ENCODE assay signal across 14 mouse cellular contexts in the genomic region with DNA sequence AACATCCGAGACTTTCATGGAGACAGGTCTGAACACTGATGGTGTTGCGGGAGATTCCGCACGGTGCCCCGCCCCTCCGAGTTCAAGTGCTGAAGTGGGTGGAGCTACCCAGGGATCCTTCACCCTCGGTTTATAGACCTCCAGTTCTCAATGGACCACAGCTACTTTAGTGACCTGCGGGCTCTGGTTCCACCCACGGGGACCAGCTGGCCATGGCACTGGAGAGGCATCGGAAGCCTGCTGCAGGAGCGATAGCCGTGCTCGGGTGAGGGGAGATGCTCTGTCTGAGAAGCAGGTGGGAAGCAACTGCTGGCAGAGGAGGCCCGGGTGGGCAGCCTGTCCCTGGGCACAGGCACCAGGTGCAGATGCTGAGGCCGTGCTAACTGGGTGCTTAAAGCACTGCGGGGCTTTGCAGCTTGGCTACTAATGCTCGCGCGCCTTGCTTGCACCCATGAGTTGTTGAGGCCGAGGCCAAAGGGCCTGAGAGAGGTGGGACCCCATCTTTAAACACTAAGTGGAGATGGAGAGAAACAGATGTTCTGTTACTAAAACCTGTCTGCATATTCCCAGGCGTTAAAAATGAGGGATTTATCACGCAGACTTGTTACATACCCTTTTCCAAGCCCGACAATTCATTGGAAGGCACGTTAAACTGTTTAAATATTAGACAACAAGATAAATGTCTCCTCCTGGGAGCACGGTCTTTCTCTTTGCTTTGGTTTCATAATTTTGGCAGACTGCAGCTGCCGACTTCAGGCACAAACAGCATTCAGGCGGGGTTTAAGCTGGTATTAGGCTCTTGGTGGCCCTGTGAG. TPM values are rescaled to one million over a fixed set of nuclear protein-coding genes. Genes with fewer than 3 reads are reported as not detected.
DNase-seq lines count a peak whose midpoint lies in the region; ATAC-seq lines count a peak whose summit lies in the region.
"Had no signal": no experiment of that assay in that cellular context is flagged by ENCODE, and none has a peak within 500 bp of the region (broad histone marks: within the 10 kb centered on the region; RNA-seq: fewer than 3 reads in every experiment).

No protein-coding gene starts in this region.

- WGBS in lung, embryonic 16.5 days, result 25% methylated on average over 27 of the region's 27 CpGs
- 70% methylated on average over 27 of the region's 27 CpGs for WGBS in midbrain, embryonic 13.5 days

- peaks cover 12% of the 10 kb centered on the region; the same call in 1 of the 2 replicates for H3K4me1 ChIP-seq in lung, embryonic 16.5 days (replicated peaks; ENCODE audit: control insufficient read depth, insufficient read depth, low read length)
- 0 out of 2 replicates have a peak, but pooled peaks cover 8% of the 10 kb centered on the region for H3K4me1 ChIP-seq in midbrain, embryonic 13.5 days (replicated peaks)

- H3K27ac ChIP-seq in lung, embryonic 16.5 days (ENCODE audit: low read length), result no peak overlapping the region
- H3K27ac ChIP-seq in midbrain, embryonic 13.5 days, result no peak overlapping the region

- no peaks in the 10 kb centered on the region for H3K36me3 ChIP-seq in lung, embryonic 16.5 days (ENCODE audit: control insufficient read depth, insufficient read depth, low read length)
- no peaks in the 10 kb centered on the region for H3K36me3 ChIP-seq in midbrain, embryonic 13.5 days

- peaks cover 4% of the 10 kb centered on the region; the same call in 1 of the 2 replicates for H3K27me3 ChIP-seq in lung, embryonic 16.5 days (ENCODE audit: control insufficient read depth, insufficient read depth, low read depth, low read length)
- H3K27me3 ChIP-seq in midbrain, embryonic 13.5 days, result no peaks in the 10 kb centered on the region

- no peak overlapping the region for H3K9ac ChIP-seq in lung, embryonic 16.5 days (ENCODE audit: low read length)
- 0 out of 2 replicates have a peak overlapping the region, but pooled peaks have one; percentile 14 for H3K9ac ChIP-seq in midbrain, embryonic 13.5 days (replicated peaks)

- DNase-seq in embryo, embryonic 11 days, result peak; percentile 35
- DNase-seq in embryo, embryonic 10 days (ENCODE audit: low spot score), result no peak
- DNase-seq in lung, postnatal 4 days, result no peak
- DNase-seq in cerebellum, postnatal 36 days, result peak; percentile 20
- DNase-seq: B cell, adult 2 months; gastrocnemius, postnatal 25 days; heart, postnatal 36 days had no signal

- H3K9me3 ChIP-seq in lung, embryonic 16.5 days (ENCODE audit: control insufficient read depth, low read length), result no peaks in the 10 kb centered on the region
- H3K9me3 ChIP-seq in midbrain, embryonic 13.5 days, result no peaks in the 10 kb centered on the region

- ATAC-seq in lung, embryonic 16.5 days (ENCODE audit: low read depth), result no peak
- no peak for ATAC-seq in midbrain, embryonic 13.5 days
- ATAC-seq in monocyte, adult 5-6 weeks (replicated peaks; ENCODE audit: insufficient number of reproducible peaks, low FRiP score, low TSS enrichment, poor library complexity, severe bottlenecking), result no peak
- no peak for ATAC-seq in granulocyte monocyte progenitor cell, adult 5-6 weeks (replicated peaks; ENCODE audit: poor library complexity, severe bottlenecking)

- peak overlapping the region; percentile 13 for H3K4me3 ChIP-seq in lung, embryonic 16.5 days (ENCODE audit: low read length)
- no peak overlapping the region for H3K4me3 ChIP-seq in midbrain, embryonic 13.5 days (replicated peaks)
- H3K4me3 ChIP-seq: megakaryocyte, embryonic 14.5 days had no signal

- peak overlapping the region; percentile 39; the same call in 1 of the 2 replicates for H3K4me2 ChIP-seq in lung, embryonic 16.5 days (ENCODE audit: low read depth, low read length)
- no peak overlapping the region for H3K4me2 ChIP-seq in midbrain, embryonic 13.5 days (replicated peaks)

RNA-seq across cellular contexts. Expression of a gene that starts 2.7 kb away (rescaled TPM):
- 0.82 and 0.95 TPM in 2 replicates for polyA plus RNA-seq in lung, embryonic 16.5 days (2015; fragmentation: Nextera tagmentation; extraction: Ambion mirVana)
- polyA plus RNA-seq in midbrain, embryonic 13.5 days (2015; fragmentation: Nextera tagmentation; extraction: Ambion mirVana), result not detected in 2 replicates
- total RNA-seq in monocyte, adult 5-6 weeks (2017), result not detected in 3 replicates
- total RNA-seq in granulocyte monocyte progenitor cell, adult 5-6 weeks (2014; fragmentation: Nextera tagmentation), result not detected in 2 replicates
- total RNA-seq in granulocyte monocyte progenitor cell, adult 5-6 weeks (2017), result not detected in 2 replicates
- total RNA-seq: gastrocnemius, postnatal 25 days; heart, postnatal 36 days; left cerebral cortex, adult 8-10 months had no signal
- polyA plus RNA-seq: testis, adult 2 months had no signal

RNA-seq across cellular contexts. Expression of a gene that starts 24.3 kb away (rescaled TPM):
- polyA plus RNA-seq in lung, embryonic 16.5 days (2015; fragmentation: Nextera tagmentation; extraction: Ambion mirVana), result 15.1 and 17.5 TPM in 2 replicates
- 8.3 and 11.3 TPM in 2 replicates for polyA plus RNA-seq in midbrain, embryonic 13.5 days (2015; fragmentation: Nextera tagmentation; extraction: Ambion mirVana)
- total RNA-seq in monocyte, adult 5-6 weeks (2017), result 7.1 to 16.8 TPM (median 11.4 TPM) in 3 replicates
- 4.9 and 15.7 TPM in 2 replicates for total RNA-seq in granulocyte monocyte progenitor cell, adult 5-6 weeks (2014; fragmentation: Nextera tagmentation)
- 3.9 and 4.8 TPM in 2 replicates for total RNA-seq in granulocyte monocyte progenitor cell, adult 5-6 weeks (2017)

RNA-seq across cellular contexts. Expression of a gene that starts 40.0 kb away (rescaled TPM):
- 0.46 TPM in 1 of 2 replicates, not detected in the other for polyA plus RNA-seq in lung, embryonic 16.5 days (2015; fragmentation: Nextera tagmentation; extraction: Ambion mirVana)
- polyA plus RNA-seq in midbrain, embryonic 13.5 days (2015; fragmentation: Nextera tagmentation; extraction: Ambion mirVana), result 0.22 TPM in 2 replicates
- total RNA-seq in monocyte, adult 5-6 weeks (2017), result not detected in 3 replicates
- total RNA-seq in granulocyte monocyte progenitor cell, adult 5-6 weeks (2014; fragmentation: Nextera tagmentation), result not detected in 2 replicates
- total RNA-seq in granulocyte monocyte progenitor cell, adult 5-6 weeks (2017), result not detected in 2 replicates

RNA-seq across cellular contexts. Expression of a gene that starts 47.8 kb away (rescaled TPM):
- 20.2 and 21.4 TPM in 2 replicates for polyA plus RNA-seq in lung, embryonic 16.5 days (2015; fragmentation: Nextera tagmentation; extraction: Ambion mirVana)
- polyA plus RNA-seq in midbrain, embryonic 13.5 days (2015; fragmentation: Nextera tagmentation; extraction: Ambion mirVana), result 11.6 and 13.6 TPM in 2 replicates
- total RNA-seq in monocyte, adult 5-6 weeks (2017), result 1.2 TPM in 1 of 3 replicates, not detected in the others
- total RNA-seq in granulocyte monocyte progenitor cell, adult 5-6 weeks (2014; fragmentation: Nextera tagmentation), result 8.2 and 16.4 TPM in 2 replicates
- 36.4 and 51.6 TPM in 2 replicates for total RNA-seq in granulocyte monocyte progenitor cell, adult 5-6 weeks (2017)

RNA-seq across cellular contexts. Expression of a gene that starts 48.0 kb away (rescaled TPM):
- 137 and 140 TPM in 2 replicates for polyA plus RNA-seq in lung, embryonic 16.5 days (2015; fragmentation: Nextera tagmentation; extraction: Ambion mirVana)
- 139 and 150 TPM in 2 replicates for polyA plus RNA-seq in midbrain, embryonic 13.5 days (2015; fragmentation: Nextera tagmentation; extraction: Ambion mirVana)
- total RNA-seq in monocyte, adult 5-6 weeks (2017), result 13.2 to 23.6 TPM (median 19.1 TPM) in 3 replicates
- 46.8 and 49.3 TPM in 2 replicates for total RNA-seq in granulocyte monocyte progenitor cell, adult 5-6 weeks (2014; fragmentation: Nextera tagmentation)
- 40.0 and 45.7 TPM in 2 replicates for total RNA-seq in granulocyte monocyte progenitor cell, adult 5-6 weeks (2017)

Comparison
In these comparisons a context has a peak if more than half of its experiments do, and no peak if none do; other contexts are left out.
1. DNase-seq: peak in embryo, embryonic 11 days (single experiment) and cerebellum, postnatal 36 days (2 of 2); none in embryo, embryonic 10 days (single experiment) and lung, postnatal 4 days (0 of 2).